Mouse (Mus musculus): ENCODE results near the gene Smim14.
"Not testable (repeated sequence)": the region's sequence is repeated elsewhere in the genome, so short reads cannot be mapped to it uniquely, and the experiment has no call there.

Smim14 gene

GRCm38 (mm10) chr5:65536751-65537419, at the start of gene Smim14, which contains the start of gene Ube2k:
TSS of gene Smim14 (minus strand) at chr5:65537184.
TSS of gene Ube2k (plus strand) at chr5:65537233.
- DNase-seq (ENCODE audit: extremely low spot score, low spot score): peak; percentile 97

GRCm38 (mm10) chr5:65586291-65586690, 49.3 kb upstream of the Smim14 start:
- DNase-seq (ENCODE audit: extremely low spot score, low spot score): no peak

DNA sequence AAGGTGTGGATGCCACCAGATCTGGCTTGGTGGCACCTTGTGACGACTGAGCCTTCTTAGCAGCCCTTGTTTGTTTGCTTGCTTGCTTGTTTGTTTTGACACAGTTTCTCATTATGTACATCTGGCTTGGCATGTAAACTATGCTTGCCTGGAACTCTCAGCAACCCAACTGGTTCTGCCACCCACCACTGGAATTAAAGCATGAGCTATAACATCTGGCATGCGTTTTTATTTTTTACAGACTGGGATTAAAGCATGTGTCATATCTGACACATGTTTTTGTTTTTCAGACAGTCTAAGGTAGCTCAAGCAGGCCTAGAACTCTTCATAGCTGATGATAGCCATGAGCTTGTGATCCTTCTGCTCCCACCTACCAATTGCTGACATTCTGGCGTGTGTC, 41.6 kb upstream of the Smim14 start:
- no peak for DNase-seq (ENCODE audit: extremely low spot score, low spot score)

DNA sequence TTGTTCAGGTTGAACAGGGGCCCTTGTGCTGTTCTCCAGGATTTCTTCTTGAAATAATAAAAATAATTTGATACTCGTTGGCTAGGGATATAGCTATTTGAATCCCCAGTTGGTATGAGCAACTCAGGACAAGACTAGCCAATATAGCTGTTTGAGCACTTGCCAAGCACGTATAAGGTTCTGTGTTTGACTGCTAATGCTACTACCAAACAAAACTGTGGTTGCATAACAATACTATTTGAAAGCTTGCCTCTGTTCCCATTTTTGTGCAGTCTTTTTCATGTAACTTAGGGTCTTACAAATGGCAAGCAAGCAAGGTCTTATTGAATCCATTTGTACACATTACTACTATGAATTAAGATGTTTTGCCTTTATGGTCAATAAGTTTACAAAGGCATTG, 38.9 kb upstream of the Smim14 start:
- DNase-seq (ENCODE audit: extremely low spot score, low spot score): no peak

DNA sequence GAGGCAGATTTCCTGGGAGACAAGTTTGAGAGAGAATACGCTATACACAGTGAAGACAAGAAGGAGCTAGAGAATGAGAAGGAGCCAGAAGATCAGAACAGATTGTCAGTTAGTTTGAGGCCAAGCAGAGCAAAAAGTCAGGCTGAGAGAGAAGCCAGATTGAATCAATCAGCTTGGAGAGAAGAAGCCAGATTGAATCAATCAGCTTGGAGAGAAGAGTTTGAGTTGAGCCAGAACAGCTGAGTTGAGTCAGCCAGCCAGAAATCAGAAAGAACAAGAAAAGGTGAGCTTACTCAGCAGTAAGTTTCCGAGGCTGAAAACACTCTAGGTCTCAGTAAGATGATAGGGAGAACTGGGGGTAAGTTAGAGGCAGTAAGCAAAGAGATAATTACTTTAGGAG, 37.9 kb upstream of the Smim14 start:
- no peak for DNase-seq (ENCODE audit: extremely low spot score, low spot score)

DNA sequence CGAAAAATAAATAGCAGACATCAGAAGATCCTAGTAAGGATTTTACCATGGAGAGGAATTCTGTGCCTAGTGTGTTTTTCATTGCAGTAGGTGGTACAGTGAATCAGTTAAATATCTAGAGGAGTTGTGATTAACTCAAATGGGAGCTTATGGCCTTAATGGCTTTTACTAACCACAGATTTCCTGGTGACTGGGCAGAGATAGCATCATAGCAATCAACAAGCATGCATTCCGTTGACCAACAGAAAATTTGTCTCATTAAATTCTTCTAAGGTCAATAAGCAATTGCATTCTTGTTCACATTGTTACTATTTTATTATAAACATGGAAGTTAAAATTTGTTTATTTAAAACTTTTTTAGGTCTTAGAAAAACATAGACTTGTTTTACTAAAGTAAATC, 28.5 kb upstream of the Smim14 start:
- no peak for DNase-seq (ENCODE audit: extremely low spot score, low spot score)

GRCm38 (mm10) chr5:65561125-65561893, 24.3 kb upstream of the Smim14 start:
- DNase-seq (ENCODE audit: extremely low spot score, low spot score): peak; percentile 20

- DNase-seq (ENCODE audit: extremely low spot score, low spot score): no peak
Measured at GRCm38 (mm10) chr5:65557109-65557508, 20.1 kb upstream of the Smim14 start.

DNA sequence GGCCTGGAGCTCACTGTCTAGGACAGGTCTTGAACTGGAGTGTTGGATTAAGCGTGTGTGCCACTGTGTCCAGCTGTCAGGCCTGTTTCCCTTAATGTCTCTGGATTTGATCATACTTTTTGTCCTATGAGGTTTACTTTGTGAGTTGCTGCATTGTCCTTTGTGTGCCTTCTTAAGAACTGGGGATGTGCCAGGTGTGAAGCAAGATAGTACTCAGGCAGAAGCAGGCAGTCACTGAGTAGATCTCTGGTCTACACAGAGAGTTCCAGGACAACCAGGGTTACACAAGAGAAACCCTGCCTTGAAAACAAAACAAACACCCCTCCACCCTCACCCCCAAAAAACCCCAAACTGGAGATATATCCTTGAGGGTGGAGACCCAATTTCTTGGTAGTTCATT, 12.7 kb upstream of the Smim14 start:
- DNase-seq (ENCODE audit: extremely low spot score, low spot score): no peak

- no peak for DNase-seq (ENCODE audit: extremely low spot score, low spot score)
Measured at GRCm38 (mm10) chr5:65544616-65545015, 7.6 kb upstream of the Smim14 start.

- no peak for DNase-seq (ENCODE audit: extremely low spot score, low spot score)
Measured at GRCm38 (mm10) chr5:65543491-65543890, 6.5 kb upstream of the Smim14 start.

- DNase-seq (ENCODE audit: extremely low spot score, low spot score): no peak
Measured at GRCm38 (mm10) chr5:65541889-65542288, 4.9 kb upstream of the Smim14 start.

GRCm38 (mm10) chr5:65539786-65540185, 2.8 kb upstream of the Smim14 start:
- no peak for DNase-seq (ENCODE audit: extremely low spot score, low spot score)

GRCm38 (mm10) chr5:65538829-65539228, 1.8 kb upstream of the Smim14 start:
- no peak for DNase-seq (ENCODE audit: extremely low spot score, low spot score)

GRCm38 (mm10) chr5:65538121-65538520, 1.1 kb upstream of the Smim14 start:
- no peak for DNase-seq (ENCODE audit: extremely low spot score, low spot score)

GRCm38 (mm10) chr5:65537420-65538071, 562 bp upstream of the Smim14 start:
- DNase-seq (ENCODE audit: extremely low spot score, low spot score): peak; percentile 81

DNA sequence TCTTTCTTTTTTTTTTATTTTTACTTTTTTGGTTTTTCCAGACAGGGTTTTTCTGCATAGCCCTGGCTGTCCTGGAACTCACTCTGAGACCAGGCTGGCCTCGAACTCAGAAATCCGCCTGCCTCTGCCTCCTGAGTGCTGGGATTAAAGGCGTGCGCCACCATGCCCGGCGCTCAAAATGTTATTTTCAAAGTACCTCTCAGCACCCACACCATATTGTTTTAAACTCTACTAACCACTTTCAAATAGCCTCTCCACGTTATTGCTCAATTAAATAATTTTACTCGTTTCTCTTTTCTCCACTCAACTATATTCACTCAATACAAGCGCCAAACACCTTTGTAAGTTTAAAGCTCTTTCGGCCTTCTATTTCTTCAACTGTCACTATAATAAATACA, 917 bp downstream of the Smim14 start:
- not testable (repeated sequence) for DNase-seq (ENCODE audit: extremely low spot score, low spot score)

- DNase-seq (ENCODE audit: extremely low spot score, low spot score): no peak
Measured at GRCm38 (mm10) chr5:65535457-65536067, 1.4 kb downstream of the Smim14 start.

DNA sequence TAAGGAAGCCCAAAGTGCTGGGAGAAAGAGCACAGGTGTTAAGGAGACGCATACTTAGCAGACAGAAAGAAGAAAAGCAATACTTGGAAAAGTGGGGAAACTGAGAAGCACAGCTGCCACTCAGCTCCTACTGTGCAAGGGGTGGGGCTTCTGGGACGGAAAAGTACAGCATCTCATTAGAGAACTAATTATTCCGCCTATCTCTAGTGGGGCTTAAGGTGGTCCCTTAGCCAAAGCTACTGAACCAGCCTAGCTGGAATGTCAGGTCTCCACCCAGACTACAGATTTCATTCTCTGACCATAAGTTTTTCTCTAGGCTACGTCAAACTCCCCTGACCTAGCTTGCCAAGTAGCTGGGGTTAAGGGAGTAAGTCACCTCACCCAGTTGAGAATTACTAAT, 2.5 kb downstream of the Smim14 start:
- no peak for DNase-seq (ENCODE audit: extremely low spot score, low spot score)

DNA sequence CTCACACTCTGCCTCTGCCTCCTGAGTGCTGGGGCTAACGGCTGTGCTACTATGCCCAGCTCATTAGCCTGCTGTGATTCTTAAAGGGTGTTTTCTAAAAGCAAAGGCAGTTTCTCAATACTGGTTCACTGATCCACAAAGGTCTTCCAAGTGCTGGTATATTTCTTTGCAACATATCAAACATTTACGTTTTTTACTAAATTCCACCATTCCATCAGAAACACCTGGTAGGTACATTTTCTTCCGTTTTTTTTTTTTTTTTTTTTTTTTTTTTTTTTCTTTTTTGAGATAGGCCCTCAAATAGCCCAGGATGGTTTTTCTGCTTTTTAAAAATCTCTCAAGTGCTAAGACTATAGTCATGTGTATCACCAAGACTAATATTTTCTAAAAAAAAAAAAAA, 5.7 kb downstream of the Smim14 start:
- no peak for DNase-seq (ENCODE audit: extremely low spot score, low spot score)

DNA sequence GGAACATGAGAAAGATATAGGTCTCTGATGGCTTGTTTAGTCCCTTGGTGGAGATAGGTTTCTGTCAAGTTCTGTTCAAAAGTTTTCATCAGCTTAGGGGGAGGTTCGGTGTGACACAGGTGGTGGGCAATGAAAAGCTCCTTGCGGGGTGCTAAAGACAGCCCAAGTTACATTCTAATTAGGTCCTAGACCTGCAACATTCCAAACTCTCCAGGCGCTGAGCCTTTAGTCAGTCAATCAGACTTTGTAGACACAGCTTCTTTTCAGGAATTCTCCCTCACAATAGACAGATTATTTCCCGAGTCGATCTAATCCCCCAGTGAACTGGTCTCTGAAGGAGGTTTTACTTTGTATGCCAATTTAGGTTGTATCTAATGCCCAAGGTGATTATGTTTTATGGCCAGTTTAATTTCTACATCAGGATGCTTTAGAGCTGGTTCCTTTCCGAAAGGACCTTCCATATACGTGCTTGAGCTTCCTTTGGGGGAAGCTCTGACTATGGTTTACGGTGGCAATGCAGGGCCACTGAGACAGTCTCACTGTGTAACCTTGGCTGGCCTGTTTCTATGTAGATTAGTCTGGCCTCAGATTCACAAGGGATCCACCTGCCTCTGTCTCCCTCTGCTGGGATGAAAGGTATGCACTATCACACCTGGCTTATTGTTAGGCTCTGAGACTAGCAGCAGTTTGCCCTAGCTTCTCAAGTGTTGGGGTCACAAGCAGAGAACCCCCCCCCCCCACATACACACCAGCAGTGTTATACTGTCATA, 11.1 kb downstream of the Smim14 start:
- no peak for DNase-seq (ENCODE audit: extremely low spot score, low spot score)
